Mouse (Mus musculus) urinary bladder, postnatal 0 days (tissue): ENCODE measurements around the gene Nup98. TPM values are rescaled to one million over a fixed set of nuclear protein-coding genes. Genes with fewer than 3 reads are reported as not detected.

ENCODE experiments used
- polyA plus RNA-seq: library from polyadenylated mRNA; unstranded; fragments of >200 nt; fragmentation: Nextera tagmentation; extraction: Ambion mirVana; gene quantifications from 2 replicates; pipeline ENCODE4 v1.2.1, GENCODE M21; 2015

Nup98 gene
- polyA plus RNA-seq = 13.1 and 16.8 TPM in 2 replicates

GRCm38 (mm10) chr7:102209756-102210721 is at the start of gene Nup98, which contains the start of gene Pgap2:
Gene Nup98, minus strand, starts transcription at chr7:102210176.
Gene Pgap2, plus strand, starts transcription at chr7:102210208.

GRCm38 (mm10) chr7:102255954-102256353 is 46.0 kb upstream of the Nup98 start, which contains the start of gene Rhog:
Gene Rhog, minus strand, starts transcription at chr7:102256054.

GRCm38 (mm10) chr7:102116579-102117331 is 93.2 kb downstream of the Nup98 start, which contains the start of gene Chrna10:
Gene Chrna10, minus strand, starts transcription at chr7:102116828.

GRCm38 (mm10) chr7:102109171-102109570 is 100.8 kb downstream of the Nup98 start, which contains the start of gene Art5:
Gene Art5, minus strand, starts transcription at chr7:102109489.

GRCm38 (mm10) chr7:102101487-102101886 is 108.5 kb downstream of the Nup98 start, which contains the start of gene Art1:
Gene Art1, plus strand, starts transcription at chr7:102101743.

GRCm38 (mm10) chr7:102082816-102083215 is 127.2 kb downstream of the Nup98 start, which contains the start of gene Trpc2:
Gene Trpc2, plus strand, starts transcription at chr7:102083116.

Other genes starting within 250 kb of the Nup98 start
- gene Il18bp, start 191.5 kb downstream of the Nup98 start, polyA plus RNA-seq = 1.2 and 1.7 TPM in 2 replicates
- 17.5 and 17.7 TPM in 2 replicates for gene Rnf121, start 144.7 kb downstream of the Nup98 start, polyA plus RNA-seq
- gene Xndc1, start 144.7 kb downstream of the Nup98 start, polyA plus RNA-seq = 7.7 and 8.1 TPM in 2 replicates
- gene Xntrpc, start 144.5 kb downstream of the Nup98 start, polyA plus RNA-seq = 0.12 and 0.18 TPM in 2 replicates
- 0.08 TPM in 1 of 2 replicates, not detected in the other for gene Trpc2, start 127.1 kb downstream of the Nup98 start, polyA plus RNA-seq
- 0.12 TPM in 1 of 2 replicates, not detected in the other for gene Art1, start 108.4 kb downstream of the Nup98 start, polyA plus RNA-seq
- 0.12 and 0.35 TPM in 2 replicates for gene Art5, start 100.7 kb downstream of the Nup98 start, polyA plus RNA-seq
- not detected in 2 replicates for gene Chrna10, start 93.3 kb downstream of the Nup98 start, polyA plus RNA-seq
- gene Pgap2, start within 50 bp of the Nup98 start, polyA plus RNA-seq = 77.6 and 80.8 TPM in 2 replicates
- gene Rhog, start 45.9 kb upstream of the Nup98 start, polyA plus RNA-seq = 67.7 and 84.5 TPM in 2 replicates
- 42.4 and 46.2 TPM in 2 replicates for gene Stim1, start 57.6 kb upstream of the Nup98 start, polyA plus RNA-seq
- gene Rrm1, start 231.5 kb upstream of the Nup98 start, polyA plus RNA-seq = 45.5 and 58.6 TPM in 2 replicates